Mouse (Mus musculus) spleen, postnatal 10 days (tissue): ENCODE measurements at regions not wholly inside any gene's neighbourhood (a gene's known extent, or its start where the extent isn't known, plus 50 kb on each side); places are given as distances from the start of the nearest gene placed in this dataset.
"Not testable (repeated sequence)": the region's sequence is repeated elsewhere in the genome, so short reads cannot be mapped to it uniquely, and the experiment has no call there.

Source experiments
- DNase-seq, 2 experiments: peaks; one replicate each; pipeline ENCODE4 v3.0.0; 2021 to 2022; ENCODE audit warnings: low spot score in 2 of 2

GRCm38 (mm10) chr13:27945062-27945461, 71.0 kb upstream of the Prl4a1 start:
- peak; percentile 9 to 64 for DNase-seq

- not testable (repeated sequence) for DNase-seq
Measured at GRCm38 (mm10) chr13:27960421-27960820, 55.6 kb upstream of the Prl4a1 start.

DNA sequence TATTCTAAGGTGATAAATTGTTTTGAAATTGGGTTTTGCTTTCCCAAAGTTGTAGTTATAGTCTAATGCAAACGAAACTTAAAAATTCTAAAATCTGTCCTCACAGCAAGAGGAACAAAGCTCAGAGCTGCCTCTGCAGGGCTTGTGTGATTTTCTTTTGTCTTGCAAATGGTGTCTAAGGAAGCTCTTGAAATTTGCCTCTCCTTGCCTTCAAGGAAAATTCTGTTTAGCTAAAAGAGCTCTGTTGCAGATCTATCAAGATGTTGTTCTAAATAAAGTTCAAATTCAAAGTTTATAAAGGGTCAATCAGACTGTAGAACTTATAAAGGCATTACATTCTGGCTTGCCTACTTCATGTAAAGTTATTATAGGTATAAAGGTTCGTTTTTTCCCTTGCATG, 53.6 kb upstream of the Prl4a1 start:
- DNase-seq: not testable (repeated sequence)

DNA sequence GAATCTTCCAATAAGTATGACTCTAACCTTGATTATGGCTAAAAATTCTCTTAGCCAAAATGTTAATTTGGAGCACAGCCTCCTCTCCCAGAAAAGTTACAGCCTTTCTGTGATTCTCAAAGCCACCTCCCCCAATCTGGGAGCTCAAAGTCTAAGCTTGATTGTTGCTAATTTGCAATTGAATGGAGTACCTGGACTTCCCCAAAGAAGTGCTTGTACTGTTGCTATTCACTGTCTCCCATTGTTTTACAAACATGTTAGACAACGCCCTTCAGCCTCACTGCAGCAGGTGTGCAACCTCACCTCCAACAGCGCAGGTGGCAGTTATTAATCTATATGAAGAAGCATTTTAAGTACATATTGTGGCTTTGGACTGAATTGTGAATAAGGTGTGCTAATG, 50.0 kb upstream of the Prl4a1 start:
- DNase-seq: not testable (repeated sequence)
